Mouse (Mus musculus): ENCODE results near the gene Lrrc8a. TPM values are rescaled to one million over a fixed set of nuclear protein-coding genes. Genes with fewer than 3 reads are reported as not detected.

Gene Lrrc8a
- polyA plus RNA-seq, 1 experiment from 2014 or later: 57.8 TPM

- no peak for ATAC-seq (ENCODE audit: low FRiP score, low read depth)
- 98% methylated on average over 30 of the region's 30 CpGs for WGBS
- no peak overlapping the region for H3K4me3 ChIP-seq
Measured at GRCm38 (mm10) chr2:30256616-30257350, 19.3 kb downstream of the Lrrc8a start.

DNA sequence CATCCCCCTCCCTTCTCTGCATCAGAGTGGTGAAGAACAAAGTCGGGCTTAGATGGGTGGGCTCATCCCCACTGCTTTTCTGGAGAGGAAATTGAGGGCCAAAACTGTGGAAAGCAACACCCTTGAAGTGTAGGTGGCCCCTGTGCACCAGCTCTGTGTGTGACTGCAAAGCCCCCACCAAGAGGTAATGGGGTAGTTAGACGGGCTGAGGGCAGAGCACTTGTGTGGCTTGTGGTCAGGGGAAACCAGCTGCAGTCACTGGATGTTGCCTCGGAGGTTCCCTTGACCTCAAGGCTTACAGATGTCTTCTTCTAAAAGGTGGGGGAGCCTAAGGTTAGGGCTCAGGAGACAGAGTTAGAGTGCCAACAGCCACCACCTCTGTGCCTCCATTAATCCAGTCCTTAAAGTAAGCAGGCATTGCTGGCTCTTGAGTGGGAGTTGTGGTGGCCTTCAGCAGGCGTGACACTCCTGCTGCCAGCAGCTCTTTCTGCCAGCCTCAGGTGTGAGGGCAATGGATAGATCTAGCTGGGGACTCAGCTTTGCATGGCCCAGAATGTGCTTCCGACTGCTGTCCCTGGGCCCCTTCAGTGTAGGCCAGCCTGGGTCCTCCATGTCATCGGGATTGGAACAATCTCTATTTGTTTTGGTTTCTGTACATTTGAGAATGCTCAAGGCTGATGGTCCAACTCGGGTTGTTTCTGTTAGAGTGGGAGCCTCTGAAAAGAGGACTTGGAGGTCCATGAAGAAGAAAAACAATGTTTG lies 20.4 kb downstream of the Lrrc8a start:
- peaks cover 17% of the 10 kb centered on the region; the same call in 1 of the 2 replicates for H3K4me1 ChIP-seq (replicated peaks)
- H3K27me3 ChIP-seq: no peaks in the 10 kb centered on the region
- ATAC-seq (ENCODE audit: low FRiP score, low read depth): no peak
- 91% methylated on average over 7 of the region's 7 CpGs for WGBS
- H3K4me2 ChIP-seq: no peak overlapping the region
- no peaks in the 10 kb centered on the region for H3K9me3 ChIP-seq
- no peak overlapping the region for H3K4me3 ChIP-seq
- peaks cover 46% of the 10 kb centered on the region for H3K36me3 ChIP-seq
- H3K9ac ChIP-seq: no peak overlapping the region
- no peak overlapping the region for H3K27ac ChIP-seq (replicated peaks)

More at GRCm38 (mm10) chr2:30256616-30257350, 19.3 kb downstream of the Lrrc8a start:
- Histone ChIP-seq H3K27ac (replicated peaks) (no peak overlapping the region), H3K9me3 (no peaks in the 10 kb centered on the region), H3K9ac (no peak overlapping the region), H3K27me3 (no peaks in the 10 kb centered on the region), H3K36me3 (peaks cover 46% of the 10 kb centered on the region), H3K4me1 (replicated peaks) (peaks cover 10% of the 10 kb centered on the region; the same call in 1 of the 2 replicates), H3K4me2 (no peak overlapping the region)

GRCm38 (mm10) chr2:30258600-30258999 lies 21.1 kb downstream of the Lrrc8a start:
- no peak overlapping the region for H3K27ac ChIP-seq (replicated peaks)
- H3K36me3 ChIP-seq: peaks cover 51% of the 10 kb centered on the region
- no peak overlapping the region for H3K9ac ChIP-seq
- H3K4me3 ChIP-seq: no peak overlapping the region
- no peaks in the 10 kb centered on the region for H3K9me3 ChIP-seq
- no peak for ATAC-seq (ENCODE audit: low FRiP score, low read depth)
- no peak overlapping the region for H3K4me2 ChIP-seq
- H3K4me1 ChIP-seq (replicated peaks): peaks cover 22% of the 10 kb centered on the region
- no peaks in the 10 kb centered on the region for H3K27me3 ChIP-seq
- 88% methylated on average over 4 of the region's 4 CpGs for WGBS

DNA sequence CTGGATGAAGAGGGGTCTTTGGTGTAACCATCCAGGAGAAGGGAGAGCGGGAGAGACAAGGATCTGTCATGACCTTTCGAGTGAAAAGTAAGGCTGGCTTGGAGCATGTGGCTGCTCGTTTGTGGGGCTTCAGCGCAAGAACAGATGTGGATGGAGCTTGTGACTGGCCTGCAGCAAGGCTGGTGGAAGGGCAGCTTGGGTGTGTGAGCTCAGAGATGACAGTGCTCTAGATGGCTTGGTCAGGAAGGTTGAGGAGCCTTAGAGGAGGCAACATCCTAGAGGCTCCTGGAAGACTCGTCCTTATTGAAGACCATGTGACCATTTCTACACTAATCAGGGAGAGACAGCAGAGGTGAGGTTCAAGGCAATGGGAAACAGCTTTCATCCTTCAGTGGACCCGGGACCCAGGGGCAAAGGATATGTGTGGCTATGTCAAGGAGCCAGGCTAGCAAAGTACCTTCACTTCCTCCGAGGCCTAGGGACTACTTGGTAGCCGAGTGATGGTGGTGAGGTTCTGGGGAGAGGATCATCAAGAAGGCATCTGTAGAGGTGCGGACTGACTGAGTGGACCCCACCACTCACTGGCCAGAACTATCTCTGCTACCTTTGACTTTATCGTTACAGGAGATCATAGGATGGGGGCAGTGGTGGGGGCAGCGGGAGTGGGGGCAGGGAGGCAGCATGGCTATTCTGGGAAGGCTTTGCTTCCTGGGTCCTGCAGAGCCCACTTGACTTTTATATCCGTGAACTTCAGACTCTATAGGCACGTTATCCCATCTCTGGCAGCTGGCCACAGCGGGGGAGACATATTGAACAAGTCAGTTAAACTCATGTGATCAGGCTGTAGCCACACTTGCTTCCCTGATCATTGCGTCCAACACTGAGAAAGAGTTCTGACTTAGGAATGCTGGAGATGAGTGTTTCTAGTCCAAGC lies 21.9 kb downstream of the Lrrc8a start:
- Histone ChIP-seq H3K9me3 (no peaks in the 10 kb centered on the region), H3K4me2 (no peak overlapping the region), H3K4me3 (no peak overlapping the region), H3K36me3 (peaks cover 58% of the 10 kb centered on the region), H3K4me1 (replicated peaks) (peaks cover 30% of the 10 kb centered on the region), H3K9ac (no peak overlapping the region), H3K27me3 (no peaks in the 10 kb centered on the region), H3K27ac (replicated peaks) (no peak overlapping the region)
- 83% methylated on average over 15 of the region's 15 CpGs for WGBS
- ATAC-seq (ENCODE audit: low FRiP score, low read depth): no peak

DNA sequence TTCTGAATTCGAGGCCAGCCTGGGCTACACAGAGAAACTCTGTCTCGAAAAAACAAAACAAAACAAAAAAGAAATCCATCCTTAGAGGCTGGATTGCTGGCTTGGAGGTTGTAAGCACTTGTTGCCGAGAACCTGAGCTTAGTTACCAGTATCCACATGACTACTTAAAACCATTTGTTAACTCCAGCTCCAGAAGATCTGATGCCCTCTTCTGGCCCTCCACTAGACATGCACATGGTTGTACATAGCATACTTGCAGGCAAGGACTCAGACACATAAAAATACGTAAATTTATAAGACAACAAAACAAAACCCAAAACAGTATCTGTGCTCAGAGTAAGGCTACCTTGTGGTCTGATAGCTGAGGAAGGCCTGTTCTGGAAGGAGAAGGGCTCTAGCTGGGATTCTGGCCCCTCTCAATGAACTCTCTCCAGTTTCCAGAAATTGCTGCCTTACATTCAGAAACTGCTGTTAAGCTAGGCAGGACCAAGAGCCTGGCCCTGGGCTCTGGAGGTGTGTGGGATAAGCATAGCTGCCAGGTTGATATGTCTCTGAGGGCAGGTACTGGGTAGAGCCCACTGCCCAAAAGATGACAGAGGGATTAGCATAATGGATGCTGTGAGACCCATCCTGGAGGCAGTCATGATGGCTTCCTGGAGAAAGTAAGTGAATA lies 23.7 kb downstream of the Lrrc8a start:
- no peak overlapping the region for H3K9ac ChIP-seq
- H3K4me3 ChIP-seq: no peak overlapping the region
- H3K27me3 ChIP-seq: no peaks in the 10 kb centered on the region
- no peaks in the 10 kb centered on the region for H3K9me3 ChIP-seq
- H3K4me2 ChIP-seq: no peak overlapping the region
- H3K27ac ChIP-seq (replicated peaks): 0 out of 2 replicates have a peak overlapping the region, but pooled peaks have one; percentile 6
- peaks cover 51% of the 10 kb centered on the region for H3K36me3 ChIP-seq
- peaks cover 47% of the 10 kb centered on the region for H3K4me1 ChIP-seq (replicated peaks)
- WGBS: 83% methylated on average over 4 of the region's 4 CpGs
- no peak for ATAC-seq (ENCODE audit: low FRiP score, low read depth)

DNA sequence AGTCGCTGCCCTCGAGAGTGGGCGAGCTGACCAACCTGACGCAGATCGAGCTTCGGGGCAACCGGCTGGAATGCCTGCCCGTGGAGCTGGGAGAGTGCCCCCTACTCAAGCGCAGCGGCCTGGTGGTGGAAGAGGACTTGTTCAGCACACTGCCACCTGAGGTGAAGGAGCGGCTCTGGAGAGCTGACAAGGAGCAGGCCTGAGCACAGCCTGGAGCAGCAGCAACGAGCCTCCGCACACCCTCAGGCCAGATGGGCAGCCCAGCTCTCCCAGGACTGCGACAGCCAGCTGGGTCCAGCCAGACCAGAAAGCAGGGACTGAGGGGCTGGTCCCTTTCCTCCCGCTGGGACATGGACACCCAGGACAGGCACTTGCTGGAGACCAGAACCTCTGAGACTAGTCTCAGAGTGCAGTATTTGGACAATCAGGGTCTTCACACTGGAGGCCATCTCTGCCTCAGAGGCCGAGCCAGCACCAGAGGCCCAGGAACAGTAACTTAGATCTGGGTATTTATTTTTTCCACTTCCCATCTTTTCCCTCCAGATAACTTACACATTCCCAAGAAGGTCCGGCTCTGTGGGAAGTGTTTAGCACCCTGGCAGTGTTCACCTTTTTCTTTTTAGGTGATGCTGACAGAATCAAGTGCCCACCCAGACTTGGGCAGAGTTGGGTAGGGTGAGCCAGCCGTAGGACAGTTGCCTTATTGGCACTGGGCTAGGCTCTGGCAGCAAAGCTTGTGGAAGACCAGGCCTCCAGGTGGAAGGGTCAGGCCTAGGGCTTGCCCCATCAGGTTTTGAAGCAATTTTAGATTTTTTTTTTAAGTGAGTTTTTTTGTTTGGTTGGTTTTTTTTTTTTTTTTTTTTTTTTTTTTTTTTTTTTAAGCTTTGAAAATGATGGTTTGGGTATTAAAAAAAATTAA lies 24.7 kb downstream of the Lrrc8a start:
- Histone ChIP-seq H3K27ac (replicated peaks) (peak overlapping the region; percentile 21), H3K9ac (no peak overlapping the region)

GRCm38 (mm10) chr2:30262840-30263441 lies 25.4 kb downstream of the Lrrc8a start:
- Histone ChIP-seq H3K4me2 (no peak overlapping the region), H3K36me3 (peaks cover 34% of the 10 kb centered on the region), H3K27ac (replicated peaks) (peak overlapping the region; percentile 37; the same call in 1 of the 2 replicates), H3K27me3 (no peaks in the 10 kb centered on the region), H3K9ac (no peak overlapping the region), H3K4me1 (replicated peaks) (peaks cover 55% of the 10 kb centered on the region), H3K4me3 (no peak overlapping the region), H3K9me3 (no peaks in the 10 kb centered on the region)
- peak; percentile 81 for ATAC-seq (ENCODE audit: low FRiP score, low read depth)
- 37% methylated on average over 4 of the region's 4 CpGs for WGBS

More for the DNA sequence above, 24.7 kb downstream of the Lrrc8a start:
- Histone ChIP-seq H3K9me3 (no peaks in the 10 kb centered on the region), H3K27me3 (no peaks in the 10 kb centered on the region), H3K4me3 (no peak overlapping the region), H3K36me3 (peaks cover 41% of the 10 kb centered on the region), H3K4me2 (no peak overlapping the region), H3K4me1 (replicated peaks) (peaks cover 55% of the 10 kb centered on the region)
- 82% methylated on average over 18 of the region's 18 CpGs for WGBS
- ATAC-seq (ENCODE audit: low FRiP score, low read depth): no peak

GRCm38 (mm10) chr2:30263811-30264210 lies 26.3 kb downstream of the Lrrc8a start:
- Histone ChIP-seq H3K36me3 (peaks cover 27% of the 10 kb centered on the region), H3K4me1 (replicated peaks) (peaks cover 55% of the 10 kb centered on the region), H3K9ac (no peak overlapping the region), H3K9me3 (no peaks in the 10 kb centered on the region), H3K27me3 (no peaks in the 10 kb centered on the region), H3K4me2 (no peak overlapping the region), H3K4me3 (no peak overlapping the region), H3K27ac (replicated peaks) (peak overlapping the region; percentile 37; the same call in 1 of the 2 replicates)
- no peak for ATAC-seq (ENCODE audit: low FRiP score, low read depth)
- 95% methylated on average over 6 of the region's 6 CpGs for WGBS

DNA sequence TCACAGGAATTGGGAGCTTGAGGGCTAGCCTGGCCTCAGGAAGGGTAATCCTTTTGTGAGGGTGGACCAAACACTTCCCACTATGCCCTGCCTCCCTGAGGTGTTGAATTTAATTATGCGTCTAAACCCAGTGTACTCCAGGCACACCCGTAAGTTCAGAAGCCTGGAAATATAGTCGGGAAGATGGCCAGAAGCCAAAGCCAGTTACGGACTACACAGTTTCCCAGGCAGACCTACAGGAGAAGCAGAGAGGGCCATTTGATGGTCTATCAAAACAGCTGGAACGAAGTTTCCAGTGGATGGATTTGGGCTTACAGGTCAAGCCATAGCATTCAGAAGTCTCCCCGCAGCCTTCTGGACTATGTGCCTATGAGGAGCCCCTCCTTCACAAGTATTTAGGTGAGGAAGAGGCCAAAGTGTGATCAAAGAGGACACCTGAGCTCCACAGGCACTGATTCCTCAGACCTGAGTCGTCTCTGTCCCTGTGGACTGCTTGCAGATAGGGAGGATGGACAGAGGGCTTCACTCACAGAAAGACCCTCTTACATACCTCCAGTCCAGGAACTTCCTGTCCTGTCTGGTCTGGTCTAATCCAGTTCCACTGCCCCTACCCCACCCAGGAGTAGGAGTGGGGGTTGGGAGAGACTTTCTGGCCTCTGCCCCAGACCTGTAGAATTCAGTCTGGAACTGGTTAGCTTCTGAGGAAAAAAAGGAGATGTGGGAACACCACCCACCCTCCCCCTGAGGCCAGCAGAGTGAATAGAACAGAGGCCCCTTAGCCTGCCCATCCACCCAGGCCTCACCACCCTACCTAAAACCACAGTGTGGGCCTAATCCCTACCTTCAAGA lies 27.4 kb downstream of the Lrrc8a start:
- Histone ChIP-seq H3K4me2 (no peak overlapping the region), H3K27me3 (no peaks in the 10 kb centered on the region), H3K9me3 (no peaks in the 10 kb centered on the region), H3K9ac (no peak overlapping the region), H3K36me3 (peaks cover 27% of the 10 kb centered on the region), H3K27ac (replicated peaks) (peak overlapping the region; percentile 76), H3K4me3 (no peak overlapping the region), H3K4me1 (replicated peaks) (peaks cover 47% of the 10 kb centered on the region)
- WGBS: 65% methylated on average over 7 of the region's 7 CpGs
- ATAC-seq (ENCODE audit: low FRiP score, low read depth): no peak
